Mouse (Mus musculus) liver, adult 10 weeks (tissue): ENCODE results near the gene Defa32. TPM values are rescaled to one million over a fixed set of nuclear protein-coding genes. Genes with fewer than 3 reads are reported as not detected.

Experiments used
- polyA plus RNA-seq: library from polyadenylated mRNA; stranded (reverse); fragments of 350-450 nt; fragmentation: Illumina TruSeq; extraction: RNeasy Lipid Tissue Mini Kit (QIAGEN cat#74804); gene quantifications from one replicate; pipeline ENCODE4 v1.2.3, GENCODE M21; 2014; ENCODE audit warnings: low read depth, low replicate concordance

Gene Defa32
- polyA plus RNA-seq = not detected

GRCm38 (mm10) chr8:21528732-21529131, at the start of gene Defa32:
Defa32 (plus strand) TSS chr8:21529032.

DNA sequence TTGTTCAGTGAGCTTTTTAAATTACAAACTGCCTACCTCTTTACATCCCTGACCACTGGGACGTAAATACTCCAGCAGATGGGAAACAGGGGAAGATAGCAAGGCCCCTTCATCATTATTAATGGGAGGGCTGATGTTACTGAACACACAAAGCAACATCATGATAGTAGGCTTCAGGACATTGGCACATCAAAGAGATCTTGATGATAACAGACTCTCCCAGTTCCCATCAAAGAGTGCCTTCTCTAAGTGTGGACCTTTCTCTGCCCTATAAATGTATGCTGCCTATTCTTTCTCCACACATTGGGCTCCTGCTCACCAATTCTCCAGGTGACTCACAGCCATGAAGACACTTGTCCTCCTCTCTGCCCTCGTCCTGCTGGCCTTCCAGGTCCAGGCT, 19.9 kb upstream of the Defa32 start, which contains the start of gene Defa20:
Gene Defa20 (plus strand): TSS at position 301 of the 400 bp plus-strand sequence.

GRCm38 (mm10) chr8:21565086-21565485, 36.3 kb downstream of the Defa32 start, which contains the start of gene Defa37:
Defa37 (plus strand) TSS chr8:21565386.

Other genes starting within 250 kb of the Defa32 start
- not detected for gene Defa27, start 213.5 kb upstream of the Defa32 start, polyA plus RNA-seq
- not detected for gene Defa29, start 202.0 kb upstream of the Defa32 start, polyA plus RNA-seq
- gene Defa2, start 150.5 kb upstream of the Defa32 start, polyA plus RNA-seq = not detected
- not detected for gene Defa33, start 137.2 kb upstream of the Defa32 start, polyA plus RNA-seq
- gene Defa36, start 101.6 kb upstream of the Defa32 start, polyA plus RNA-seq = not detected
- gene Gm7849, start 72.5 kb upstream of the Defa32 start, polyA plus RNA-seq = not detected
- gene Defa20, start 19.8 kb upstream of the Defa32 start, polyA plus RNA-seq = not detected
- not detected for gene Defa37, start 36.4 kb downstream of the Defa32 start, polyA plus RNA-seq
- not detected for gene Defa28, start 54.0 kb downstream of the Defa32 start, polyA plus RNA-seq
- gene Gm7861, start 65.5 kb downstream of the Defa32 start, polyA plus RNA-seq = not detected
- gene Defa26, start 89.2 kb downstream of the Defa32 start, polyA plus RNA-seq = not detected
- not detected for gene Defa17, start 126.7 kb downstream of the Defa32 start, polyA plus RNA-seq
- not detected for gene Defa34, start 136.8 kb downstream of the Defa32 start, polyA plus RNA-seq
- gene AY761184, start 174.6 kb downstream of the Defa32 start, polyA plus RNA-seq = not detected
- gene Defa24, start 205.5 kb downstream of the Defa32 start, polyA plus RNA-seq = not detected